Mouse (Mus musculus) CD4-positive helper T cell, adult 2 months (primary cell): Measurements from ENCODE around the gene Adamts14.

ENCODE experiments used
- DNase-seq: peaks from one replicate; pipeline ENCODE4 v3.0.0-alpha.2; 2012; ENCODE audit warnings: low read depth, missing footprints, low spot score

Adamts14 gene

DNA sequence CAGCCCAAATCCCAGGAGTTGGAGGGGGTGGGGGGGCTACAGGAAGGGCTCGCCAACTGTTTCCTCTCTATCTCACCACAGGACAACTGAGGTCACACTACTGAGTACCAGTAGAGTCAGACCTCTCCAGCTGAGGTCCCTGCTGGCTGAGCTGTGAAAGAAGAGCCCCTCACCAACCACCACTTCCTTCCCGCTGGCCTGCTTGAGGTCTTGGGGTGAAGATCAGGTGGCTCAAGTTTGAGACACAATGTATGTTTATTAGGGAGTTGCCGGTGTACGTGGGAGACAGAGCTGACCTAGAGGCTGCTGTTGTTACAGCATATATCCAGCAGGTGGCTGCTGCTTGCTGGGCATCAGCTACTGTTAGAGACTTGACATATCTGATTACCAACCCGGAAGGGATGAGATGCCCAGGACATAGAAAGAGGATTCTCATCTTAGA lies 2.5 kb upstream of the Adamts14 start:
- DNase-seq: peak; percentile 59

DNA sequence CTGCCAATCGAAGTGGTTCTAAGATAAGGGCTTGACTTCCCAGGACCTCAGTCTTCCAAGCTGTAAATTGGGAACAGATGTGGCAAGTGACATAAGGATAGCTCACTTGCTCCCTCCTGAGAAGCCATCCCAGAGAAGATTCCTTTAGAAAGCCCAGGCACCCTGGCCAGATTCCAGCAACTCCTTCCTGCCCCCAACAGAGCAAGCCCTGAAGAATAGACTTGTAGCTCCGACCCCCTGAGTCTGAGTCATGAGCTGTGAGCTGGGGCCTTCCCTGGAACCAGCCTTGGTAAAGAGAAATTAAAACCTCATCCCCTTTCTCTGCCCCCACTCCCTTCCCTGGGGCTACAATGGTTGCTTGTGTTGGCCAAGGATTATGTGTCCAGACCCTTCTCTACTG lies 1.3 kb upstream of the Adamts14 start:
- DNase-seq: no peak

- no peak for DNase-seq
Observed at GRCm38 (mm10) chr10:61273844-61274215, 592 bp upstream of the Adamts14 start.

- DNase-seq: no peak
Observed at GRCm38 (mm10) chr10:61272631-61273030, 607 bp downstream of the Adamts14 start.

DNA sequence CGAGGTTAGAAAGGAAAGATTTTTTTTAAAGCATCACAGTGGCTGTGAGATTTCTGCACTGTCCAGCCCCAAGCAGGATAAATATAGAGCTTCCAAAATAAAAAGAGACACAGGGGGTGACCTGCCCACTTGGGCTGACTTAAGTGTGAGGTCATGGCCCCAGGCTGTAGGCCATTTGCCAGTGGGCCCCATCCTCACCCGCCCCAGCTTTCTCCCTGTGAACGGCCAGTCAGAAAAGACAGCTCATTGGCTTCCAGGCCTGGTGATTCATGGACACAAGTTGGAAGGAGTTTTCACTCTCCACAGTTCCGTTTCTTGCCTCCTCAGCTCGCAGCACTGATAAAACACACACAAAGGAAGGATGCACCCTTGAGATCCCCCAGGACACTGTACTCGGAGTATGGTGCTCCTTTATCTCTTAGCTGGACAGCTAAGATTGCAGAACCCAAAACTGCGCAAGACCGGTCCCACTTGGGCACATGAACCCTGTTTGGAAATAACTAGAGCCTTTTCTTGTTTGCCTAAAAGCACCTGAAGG lies 1.1 kb downstream of the Adamts14 start:
- no peak for DNase-seq

DNA sequence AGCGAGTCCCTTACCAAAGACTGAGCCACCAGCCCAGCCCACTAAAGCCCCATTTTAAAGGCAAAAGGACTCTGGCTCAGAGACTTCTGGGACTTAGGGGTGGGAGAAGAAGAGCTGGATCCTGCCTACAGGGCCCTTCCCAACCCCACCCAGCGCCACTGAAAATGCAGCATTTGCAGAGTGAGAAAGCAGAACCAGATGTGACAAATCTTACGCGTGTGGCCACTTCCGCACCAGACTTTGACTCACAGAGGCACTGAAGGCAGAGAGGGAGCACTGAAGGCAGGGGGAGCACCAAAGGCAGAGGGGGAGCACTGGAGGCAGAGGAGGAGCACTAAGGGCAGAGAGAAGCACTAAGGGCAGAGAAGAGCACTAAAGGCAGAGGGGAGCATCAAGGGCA lies 5.9 kb downstream of the Adamts14 start:
- no peak for DNase-seq

- DNase-seq: no peak
Observed at GRCm38 (mm10) chr10:61263606-61264005, 9.6 kb downstream of the Adamts14 start.

DNA sequence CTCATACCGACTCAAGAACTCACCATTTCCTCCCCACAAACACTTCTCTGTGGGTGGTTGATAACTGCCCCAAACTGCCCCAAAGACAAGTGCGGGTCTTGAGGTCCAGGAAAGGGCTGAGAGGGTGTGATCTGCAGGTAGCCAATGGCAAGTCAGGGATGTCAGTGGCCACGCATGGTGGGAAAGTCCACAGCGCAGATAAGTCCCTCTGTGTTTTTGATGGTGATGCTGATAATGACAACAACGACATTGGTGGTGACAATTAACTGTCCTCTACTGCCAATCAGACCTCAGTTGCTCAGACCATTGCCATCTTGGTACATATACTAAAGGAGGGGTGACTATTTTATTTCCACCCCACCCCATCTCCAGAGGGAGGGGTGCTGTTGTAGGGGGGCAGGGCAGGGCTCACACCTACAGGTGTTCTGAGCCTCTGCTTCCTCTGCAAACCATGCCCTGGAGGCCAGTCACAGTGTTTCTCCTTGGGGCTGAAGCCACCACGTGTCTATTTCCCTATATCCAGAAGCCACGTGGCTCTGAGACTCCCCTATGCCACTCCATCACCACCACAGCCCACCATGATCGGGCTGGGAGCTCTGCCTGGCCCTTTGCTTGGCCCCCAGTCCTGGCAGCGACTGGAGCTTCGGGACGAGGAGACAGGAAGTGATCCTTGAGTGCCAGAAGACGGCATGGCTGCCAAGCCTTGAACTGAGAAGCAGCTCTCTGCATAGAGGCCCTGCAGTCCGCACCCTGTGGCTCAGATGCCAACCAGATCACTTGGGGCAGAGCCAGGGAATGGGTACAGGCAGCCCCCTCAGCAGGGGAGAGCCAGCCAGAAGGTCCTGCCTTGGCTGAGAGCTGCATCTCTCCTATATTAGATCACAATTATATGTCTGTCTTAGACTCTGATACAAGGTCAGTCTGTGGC lies 11.7 kb downstream of the Adamts14 start:
- DNase-seq: no peak

- no peak for DNase-seq
Observed at GRCm38 (mm10) chr10:61258131-61258530, 15.1 kb downstream of the Adamts14 start.

- no peak for DNase-seq
Observed at GRCm38 (mm10) chr10:61256665-61257064, 16.6 kb downstream of the Adamts14 start.

DNA sequence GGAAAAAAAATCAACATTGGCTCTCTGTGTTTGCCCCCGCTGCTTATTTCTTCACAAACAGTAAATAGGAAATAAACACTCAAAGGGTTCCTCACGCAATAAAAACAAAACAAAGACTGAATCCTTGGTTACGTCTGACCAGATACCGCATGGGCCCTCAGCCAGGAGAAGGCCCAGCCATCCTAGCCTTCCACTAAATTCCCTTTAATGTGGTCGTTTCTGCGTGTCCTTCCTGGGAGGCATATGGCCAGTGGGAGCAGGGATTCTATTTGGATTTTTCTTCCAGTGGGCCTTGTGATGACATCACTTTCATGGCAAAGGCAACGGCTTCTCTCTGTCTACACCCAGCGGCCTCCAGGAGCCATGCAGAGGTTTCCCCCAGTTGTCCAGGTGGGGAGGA lies 18.0 kb downstream of the Adamts14 start:
- no peak for DNase-seq

DNA sequence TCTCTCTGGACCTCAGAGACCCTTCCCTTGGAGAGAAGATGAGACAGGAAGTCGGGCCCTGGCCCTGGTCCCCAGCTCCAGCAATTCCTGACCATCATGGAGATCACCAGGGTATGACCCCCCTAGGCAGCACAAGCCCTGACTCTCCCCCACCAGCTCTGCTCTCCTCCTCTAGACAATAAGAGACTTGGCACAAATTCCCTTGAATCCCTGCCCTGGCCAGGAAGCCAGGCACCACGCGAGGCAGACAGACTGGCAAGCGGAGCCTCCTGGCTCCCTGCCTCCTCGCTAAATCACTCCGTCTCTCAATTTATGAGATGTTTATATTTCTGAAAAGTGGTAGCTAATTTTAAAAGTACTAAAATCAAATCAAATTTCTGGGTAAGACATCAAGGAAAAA lies 18.5 kb downstream of the Adamts14 start:
- DNase-seq: no peak

DNA sequence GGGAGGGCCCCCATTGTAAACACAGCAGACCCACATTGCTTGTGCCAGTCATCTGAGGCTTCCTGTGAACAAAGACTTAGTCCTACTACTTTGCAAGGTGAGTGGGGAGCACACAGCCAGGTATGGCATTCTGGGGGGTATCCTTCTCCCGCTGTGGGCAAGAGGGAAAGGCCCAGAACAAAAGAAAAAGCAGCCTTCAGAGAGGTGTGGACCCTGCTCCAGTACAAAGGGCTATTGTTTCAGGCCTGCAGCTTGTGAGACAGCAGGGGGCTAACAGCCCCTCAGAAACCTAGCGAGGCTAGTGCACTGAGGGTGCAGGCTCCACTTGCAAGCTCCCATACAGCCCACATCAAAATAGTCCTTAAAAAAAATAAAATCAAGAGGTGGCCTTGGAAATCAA lies 23.3 kb downstream of the Adamts14 start:
- DNase-seq: no peak

GRCm38 (mm10) chr10:61248596-61249114 lies 24.6 kb downstream of the Adamts14 start:
- no peak for DNase-seq

GRCm38 (mm10) chr10:61246288-61246687 lies 26.9 kb downstream of the Adamts14 start:
- DNase-seq: no peak

DNA sequence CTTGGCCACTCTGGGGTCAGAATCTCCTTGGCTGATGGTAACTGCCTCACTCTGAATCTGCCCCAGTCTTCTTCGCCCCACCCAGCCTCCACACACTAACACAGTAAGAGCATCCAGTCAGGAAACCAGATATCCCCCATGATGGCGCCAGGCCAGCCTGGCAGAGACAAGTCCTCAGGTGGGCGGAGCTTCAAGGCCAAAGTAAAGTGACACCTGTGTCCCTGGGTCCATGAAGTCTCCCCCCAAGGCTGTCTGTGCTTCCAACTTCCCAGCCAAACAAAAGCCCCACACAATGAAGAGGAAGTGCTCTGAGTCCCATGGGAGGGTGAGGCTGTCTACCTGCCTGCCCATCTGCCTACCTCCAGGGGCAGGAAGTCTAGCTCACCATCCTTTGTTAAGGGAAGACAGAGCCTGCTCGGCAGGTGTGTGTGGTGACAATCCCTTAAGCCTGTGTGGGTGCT lies 31.2 kb downstream of the Adamts14 start:
- DNase-seq: no peak

- no peak for DNase-seq
Observed at GRCm38 (mm10) chr10:61240108-61240920, 32.9 kb downstream of the Adamts14 start.

DNA sequence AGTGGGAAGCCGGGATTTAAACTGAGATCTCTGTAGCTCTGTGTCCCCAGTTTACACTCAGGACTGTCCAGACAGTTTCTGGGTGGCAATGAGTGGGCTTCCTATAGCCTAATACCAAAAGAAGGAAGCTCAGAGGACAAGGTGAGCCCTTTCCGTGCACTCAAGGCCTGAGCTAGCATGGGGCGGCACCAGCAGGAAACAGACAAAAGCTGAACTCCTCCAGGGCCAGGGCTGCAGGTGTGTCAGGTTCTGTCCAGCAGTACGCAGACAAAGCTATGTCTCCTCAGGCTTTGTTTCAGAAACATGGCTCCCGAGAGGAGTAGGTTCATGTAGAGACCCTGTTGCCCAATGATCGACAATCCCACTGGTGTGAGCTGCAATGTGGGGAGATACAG lies 35.9 kb downstream of the Adamts14 start:
- DNase-seq: no peak

GRCm38 (mm10) chr10:61236683-61237390 lies 36.4 kb downstream of the Adamts14 start:
- no peak for DNase-seq

GRCm38 (mm10) chr10:61235677-61236267 lies 37.5 kb downstream of the Adamts14 start:
- DNase-seq: no peak

DNA sequence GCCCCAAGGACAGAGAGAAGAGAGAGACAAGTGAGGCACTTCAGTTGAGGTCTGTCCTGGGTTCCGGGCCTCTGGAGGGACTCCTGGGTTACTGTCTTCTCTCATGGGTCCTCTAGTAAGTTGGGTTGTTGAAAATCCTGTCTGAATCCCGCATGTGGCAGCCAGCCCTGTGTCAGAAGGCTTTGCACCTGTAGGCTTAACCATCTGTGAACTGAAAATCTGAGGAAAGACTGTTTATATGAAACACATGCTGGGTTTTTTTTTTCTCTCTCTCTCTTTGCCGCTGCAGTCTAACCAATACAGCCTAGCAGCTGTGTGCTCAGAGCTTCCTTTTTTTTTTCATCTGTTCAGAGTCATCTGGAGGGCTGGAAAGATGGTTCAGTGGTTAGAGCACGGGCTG lies 38.9 kb downstream of the Adamts14 start:
- peak; percentile 14 for DNase-seq
